Mouse (Mus musculus): ENCODE data around the gene Ephx4. TPM values are rescaled to one million over a fixed set of nuclear protein-coding genes. Genes with fewer than 3 reads are reported as not detected.

Ephx4 gene
- polyA plus RNA-seq, 1 experiment from 2014 or later = 2.4 TPM

- Histone ChIP-seq H3K9me3 (ENCODE audit: control insufficient read depth, low read length) (no peaks in the 10 kb centered on the region), H3K4me1 (replicated peaks; ENCODE audit: control insufficient read depth, insufficient read depth, low read length) (no peaks in the 10 kb centered on the region), H3K27me3 (ENCODE audit: control insufficient read depth, insufficient read depth, low read length) (no peaks in the 10 kb centered on the region), H3K4me2 (replicated peaks; ENCODE audit: low read depth, low read length) (peak within 1 kb of the TSS; percentile 57), H3K27ac (ENCODE audit: low read depth, low read length) (peak within 1 kb of the TSS; percentile 67), H3K4me3 (ENCODE audit: low read depth, low read length) (peak within 1 kb of the TSS; percentile 87), H3K9ac (ENCODE audit: low read depth, low read length) (peak within 1 kb of the TSS; percentile 90), H3K36me3 (ENCODE audit: control insufficient read depth, insufficient read depth, low read length) (no peaks in the 10 kb centered on the region)
- peak; percentile 98 for DNase-seq (ENCODE audit: low spot score)
- ATAC-seq (ENCODE audit: low FRiP score) = peak; percentile 96
- WGBS = 0% methylated on average over 47 of the region's 51 CpGs
Measured at GRCm38 (mm10) chr5:107437464-107438281, 35.1 kb downstream of the Ephx4 start, which contains the start of gene Btbd8. Gene Btbd8, plus strand, starts transcription at chr5:107437997.

DNA sequence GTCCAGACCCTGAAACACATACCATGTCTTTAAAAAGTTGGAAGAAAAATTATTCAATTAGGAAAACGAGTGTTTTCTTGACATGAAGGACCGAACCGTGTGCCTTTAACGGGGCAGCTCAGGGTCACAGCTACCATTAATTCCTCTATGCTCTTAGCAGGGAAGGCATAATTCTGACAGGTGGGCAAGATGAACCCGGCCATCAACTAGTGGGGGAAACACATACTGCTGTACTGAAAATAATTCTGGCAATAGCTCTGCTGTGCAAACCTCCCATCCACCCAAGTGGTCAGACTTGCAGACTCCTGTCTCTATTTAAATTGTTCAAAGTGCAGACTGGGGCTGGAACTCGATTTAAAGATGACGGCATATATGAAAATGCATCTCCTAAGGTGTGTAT, 35.8 kb downstream of the Ephx4 start:
- no peaks in the 10 kb centered on the region for H3K4me1 ChIP-seq (replicated peaks; ENCODE audit: control insufficient read depth, insufficient read depth, low read length)
- no peaks in the 10 kb centered on the region for H3K9me3 ChIP-seq (ENCODE audit: control insufficient read depth, low read length)
- H3K4me3 ChIP-seq (ENCODE audit: low read depth, low read length) = peak overlapping the region; percentile 87
- H3K27ac ChIP-seq (ENCODE audit: low read depth, low read length) = no peak overlapping the region
- H3K9ac ChIP-seq (ENCODE audit: low read depth, low read length) = peak overlapping the region; percentile 90
- 27% methylated on average over 7 of the region's 7 CpGs for WGBS
- DNase-seq (ENCODE audit: low spot score) (no peak), ATAC-seq (ENCODE audit: low FRiP score) (peak; percentile 39)
- H3K4me2 ChIP-seq (replicated peaks; ENCODE audit: low read depth, low read length) = peak overlapping the region; percentile 57
- no peaks in the 10 kb centered on the region for H3K36me3 ChIP-seq (ENCODE audit: control insufficient read depth, insufficient read depth, low read length)
- H3K27me3 ChIP-seq (ENCODE audit: control insufficient read depth, insufficient read depth, low read length) = no peaks in the 10 kb centered on the region

DNA sequence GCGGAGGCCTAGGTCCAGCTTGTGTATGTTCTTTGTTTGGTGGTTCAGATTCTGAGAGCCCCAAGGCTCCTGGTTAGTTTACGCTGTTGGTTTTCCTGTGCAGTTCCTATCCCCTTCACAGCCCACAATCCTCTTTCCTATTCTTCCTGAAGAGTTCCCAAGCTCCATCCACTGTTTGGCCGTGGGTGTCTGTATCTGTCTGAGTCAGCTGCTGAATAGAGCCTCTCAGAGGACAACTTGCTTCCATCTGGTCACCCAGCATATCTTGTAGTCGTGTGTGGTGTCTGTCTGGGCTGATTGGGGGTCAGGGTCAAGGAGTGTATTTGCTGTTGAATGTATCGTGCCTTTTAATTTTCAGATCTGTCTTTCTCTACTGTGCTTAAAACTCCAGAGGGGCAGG, 39.3 kb downstream of the Ephx4 start:
- DNase-seq (ENCODE audit: low spot score) (no peak), ATAC-seq (ENCODE audit: low FRiP score) (no peak)
- Histone ChIP-seq H3K9me3 (ENCODE audit: control insufficient read depth, low read length) (no peaks in the 10 kb centered on the region), H3K27ac (ENCODE audit: low read depth, low read length) (no peak overlapping the region), H3K27me3 (ENCODE audit: control insufficient read depth, insufficient read depth, low read length) (no peaks in the 10 kb centered on the region), H3K36me3 (ENCODE audit: control insufficient read depth, insufficient read depth, low read length) (no peaks in the 10 kb centered on the region), H3K4me2 (replicated peaks; ENCODE audit: low read depth, low read length) (no peak overlapping the region), H3K4me3 (ENCODE audit: low read depth, low read length) (no peak overlapping the region), H3K9ac (ENCODE audit: low read depth, low read length) (no peak overlapping the region), H3K4me1 (replicated peaks; ENCODE audit: control insufficient read depth, insufficient read depth, low read length) (no peaks in the 10 kb centered on the region)
- WGBS = 88% methylated on average over 5 of the region's 5 CpGs

GRCm38 (mm10) chr5:107444251-107444650, 41.7 kb downstream of the Ephx4 start:
- H3K36me3 ChIP-seq (ENCODE audit: control insufficient read depth, insufficient read depth, low read length) = no peaks in the 10 kb centered on the region
- no peaks in the 10 kb centered on the region for H3K9me3 ChIP-seq (ENCODE audit: control insufficient read depth, low read length)
- no peak overlapping the region for H3K27ac ChIP-seq (ENCODE audit: low read depth, low read length)
- no peaks in the 10 kb centered on the region for H3K27me3 ChIP-seq (ENCODE audit: control insufficient read depth, insufficient read depth, low read length)
- H3K9ac ChIP-seq (ENCODE audit: low read depth, low read length) = no peak overlapping the region
- H3K4me3 ChIP-seq (ENCODE audit: low read depth, low read length) = no peak overlapping the region
- H3K4me2 ChIP-seq (replicated peaks; ENCODE audit: low read depth, low read length) = no peak overlapping the region
- H3K4me1 ChIP-seq (replicated peaks; ENCODE audit: control insufficient read depth, insufficient read depth, low read length) = no peaks in the 10 kb centered on the region
- no peak for DNase-seq (ENCODE audit: low spot score)
- 88% methylated on average over 4 of the region's 4 CpGs for WGBS
- ATAC-seq (ENCODE audit: low FRiP score) = no peak

DNA sequence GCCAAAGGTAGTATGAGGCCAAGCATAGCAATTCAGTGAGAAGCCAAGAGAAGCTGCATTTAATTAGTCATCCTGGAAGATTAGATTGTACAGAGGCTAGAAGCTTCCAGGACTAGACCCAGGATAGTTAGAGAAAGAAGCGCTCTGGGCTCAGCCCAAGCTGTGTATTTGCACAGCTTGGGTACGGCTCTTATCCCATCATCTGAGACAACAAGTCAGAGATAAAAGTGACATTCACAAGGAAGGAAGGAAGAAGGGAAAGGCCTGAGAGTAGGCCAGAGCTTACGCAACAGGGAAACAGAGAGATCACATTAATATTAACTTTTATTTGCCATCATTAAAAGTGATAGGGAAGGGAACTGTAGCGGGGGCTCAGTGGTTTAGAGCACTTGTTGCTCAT, 45.4 kb downstream of the Ephx4 start:
- Histone ChIP-seq H3K9me3 (ENCODE audit: control insufficient read depth, low read length) (no peaks in the 10 kb centered on the region), H3K4me2 (replicated peaks; ENCODE audit: low read depth, low read length) (no peak overlapping the region), H3K27me3 (ENCODE audit: control insufficient read depth, insufficient read depth, low read length) (no peaks in the 10 kb centered on the region), H3K27ac (ENCODE audit: low read depth, low read length) (no peak overlapping the region), H3K36me3 (ENCODE audit: control insufficient read depth, insufficient read depth, low read length) (no peaks in the 10 kb centered on the region), H3K4me3 (ENCODE audit: low read depth, low read length) (no peak overlapping the region), H3K4me1 (replicated peaks; ENCODE audit: control insufficient read depth, insufficient read depth, low read length) (no peaks in the 10 kb centered on the region), H3K9ac (ENCODE audit: low read depth, low read length) (no peak overlapping the region)
- no peak for ATAC-seq (ENCODE audit: low FRiP score)
- 91% methylated on average over 4 of the region's 4 CpGs for WGBS
- no peak for DNase-seq (ENCODE audit: low spot score)

GRCm38 (mm10) chr5:107448784-107449183, 46.2 kb downstream of the Ephx4 start:
- no peak overlapping the region for H3K27ac ChIP-seq (ENCODE audit: low read depth, low read length)
- 86% methylated on average over 4 of the region's 4 CpGs for WGBS
- ATAC-seq (ENCODE audit: low FRiP score) = no peak

DNA sequence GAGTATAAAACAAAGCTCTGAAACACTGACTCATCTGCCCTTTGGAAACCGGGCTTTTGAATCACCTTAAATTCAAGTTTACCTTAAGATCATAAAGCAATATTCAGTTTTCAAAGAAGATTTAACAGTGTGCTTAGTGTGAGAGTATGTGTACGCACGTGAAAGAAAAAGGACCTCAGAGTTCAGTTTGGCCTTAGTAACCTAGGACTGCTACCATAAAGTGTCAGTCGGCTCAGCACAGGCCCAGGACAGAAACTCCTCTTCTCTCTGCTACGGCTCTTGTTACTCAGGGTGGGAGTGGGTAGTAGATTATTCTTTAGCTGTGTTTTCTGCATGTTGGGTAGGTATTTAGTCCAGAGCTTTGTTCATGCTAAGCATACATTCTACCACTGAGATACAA, 47.1 kb downstream of the Ephx4 start:
- H3K27ac ChIP-seq (ENCODE audit: low read depth, low read length) = no peak overlapping the region
- ATAC-seq (ENCODE audit: low FRiP score) (no peak), DNase-seq (ENCODE audit: low spot score) (no peak)
- no peak overlapping the region for H3K4me2 ChIP-seq (replicated peaks; ENCODE audit: low read depth, low read length)
- H3K4me1 ChIP-seq (replicated peaks; ENCODE audit: control insufficient read depth, insufficient read depth, low read length) = no peaks in the 10 kb centered on the region
- H3K36me3 ChIP-seq (ENCODE audit: control insufficient read depth, insufficient read depth, low read length) = no peaks in the 10 kb centered on the region
- no peaks in the 10 kb centered on the region for H3K9me3 ChIP-seq (ENCODE audit: control insufficient read depth, low read length)
- no peak overlapping the region for H3K9ac ChIP-seq (ENCODE audit: low read depth, low read length)
- no peaks in the 10 kb centered on the region for H3K27me3 ChIP-seq (ENCODE audit: control insufficient read depth, insufficient read depth, low read length)
- no peak overlapping the region for H3K4me3 ChIP-seq (ENCODE audit: low read depth, low read length)
- 89% methylated on average over 5 of the region's 5 CpGs for WGBS

More at GRCm38 (mm10) chr5:107448784-107449183, 46.2 kb downstream of the Ephx4 start:
- H3K4me1 ChIP-seq (replicated peaks; ENCODE audit: control insufficient read depth, insufficient read depth, low read length) = no peaks in the 10 kb centered on the region
- DNase-seq (ENCODE audit: low spot score) = no peak
- no peak overlapping the region for H3K4me2 ChIP-seq (replicated peaks; ENCODE audit: low read depth, low read length)
- H3K27me3 ChIP-seq (ENCODE audit: control insufficient read depth, insufficient read depth, low read length) = no peaks in the 10 kb centered on the region
- H3K9me3 ChIP-seq (ENCODE audit: control insufficient read depth, low read length) = no peaks in the 10 kb centered on the region
- no peak overlapping the region for H3K4me3 ChIP-seq (ENCODE audit: low read depth, low read length)
- H3K36me3 ChIP-seq (ENCODE audit: control insufficient read depth, insufficient read depth, low read length) = no peaks in the 10 kb centered on the region
- H3K9ac ChIP-seq (ENCODE audit: low read depth, low read length) = no peak overlapping the region

- H3K4me2 ChIP-seq (replicated peaks; ENCODE audit: low read depth, low read length) = no peak overlapping the region
- H3K4me1 ChIP-seq (replicated peaks; ENCODE audit: control insufficient read depth, insufficient read depth, low read length) = no peaks in the 10 kb centered on the region
- no peaks in the 10 kb centered on the region for H3K36me3 ChIP-seq (ENCODE audit: control insufficient read depth, insufficient read depth, low read length)
- no peak overlapping the region for H3K27ac ChIP-seq (ENCODE audit: low read depth, low read length)
- no peak overlapping the region for H3K9ac ChIP-seq (ENCODE audit: low read depth, low read length)
- 95% methylated on average over 5 of the region's 5 CpGs for WGBS
- no peaks in the 10 kb centered on the region for H3K9me3 ChIP-seq (ENCODE audit: control insufficient read depth, low read length)
- no peak for DNase-seq (ENCODE audit: low spot score)
- H3K4me3 ChIP-seq (ENCODE audit: low read depth, low read length) = no peak overlapping the region
- no peak for ATAC-seq (ENCODE audit: low FRiP score)
- H3K27me3 ChIP-seq (ENCODE audit: control insufficient read depth, insufficient read depth, low read length) = no peaks in the 10 kb centered on the region
Measured at GRCm38 (mm10) chr5:107450299-107450698, 47.8 kb downstream of the Ephx4 start.

All from hindbrain, embryonic 11.5 days (tissue).